Mouse (Mus musculus) stomach, embryonic 15.5 days (tissue): ENCODE results near the gene Dzip1. TPM values are rescaled to one million over a fixed set of nuclear protein-coding genes. Genes with fewer than 3 reads are reported as not detected.
A peak's percentile ranks its signal among the peaks of the same experiment; 100 is the strongest.

Experiments used
- ATAC-seq: fragments of 200-750 bp; cut with Nextera tagmentation; 2 replicates; pipeline ENCODE4 v1.8.0; 2017; ENCODE audit warnings: low read depth, moderate number of reproducible peaks, moderate TSS enrichment; ENCODE audit not compliant: insufficient read depth, low FRiP score
- H3K27ac ChIP-seq: fragments of 300-500 bp; sonication (generic); 2 replicates; pipeline ENCODE4 v1.5.1; 2015; ENCODE audit warnings: mild to moderate bottlenecking, inconsistent platforms
- H3K27me3 ChIP-seq: fragments of 300-500 bp; sonication (generic); replicated peaks from 2 replicates; pipeline ENCODE4 v1.6.1; 2015; ENCODE audit warnings: inconsistent platforms
- H3K36me3 ChIP-seq: fragments of 300-500 bp; sonication (generic); 2 replicates; pipeline ENCODE4 v1.6.1; 2015; ENCODE audit warnings: inconsistent platforms
- H3K4me1 ChIP-seq: fragments of 300-500 bp; sonication (generic); 2 replicates; pipeline ENCODE4 v1.6.1; 2015; ENCODE audit warnings: inconsistent platforms
- H3K4me2 ChIP-seq: fragments of 300-500 bp; sonication (generic); 2 replicates; pipeline ENCODE4 v1.6.1; 2015; ENCODE audit warnings: mild to moderate bottlenecking, inconsistent platforms
- H3K4me3 ChIP-seq: fragments of 300-500 bp; sonication (generic); replicated peaks from 2 replicates; pipeline ENCODE4 v1.5.1; 2015; ENCODE audit warnings: inconsistent platforms
- H3K9ac ChIP-seq: fragments of 300-500 bp; sonication (generic); 2 replicates; pipeline ENCODE4 v1.6.1; 2015; ENCODE audit warnings: inconsistent platforms
- H3K9me3 ChIP-seq: fragments of 300-500 bp; sonication (generic); 2 replicates; pipeline ENCODE4 v1.6.1; 2016; ENCODE audit warnings: inconsistent platforms
- WGBS: fragments of 180-500 bp; shearing (Covaris S2); methylation state at CpG from one replicate; pipeline ENCODE4 v1.1.7; 2015; 5-methylcytosine and 5-hydroxymethylcytosine counted together
- polyA plus RNA-seq: library from polyadenylated mRNA; unstranded; fragments of >200 nt; fragmentation: Nextera tagmentation; extraction: Ambion mirVana; gene quantifications from 2 replicates; pipeline ENCODE4 v1.2.1, GENCODE M21; 2015

The Dzip1 gene
- polyA plus RNA-seq, 1 experiment from 2014 or later: 13.5 TPM

DNA sequence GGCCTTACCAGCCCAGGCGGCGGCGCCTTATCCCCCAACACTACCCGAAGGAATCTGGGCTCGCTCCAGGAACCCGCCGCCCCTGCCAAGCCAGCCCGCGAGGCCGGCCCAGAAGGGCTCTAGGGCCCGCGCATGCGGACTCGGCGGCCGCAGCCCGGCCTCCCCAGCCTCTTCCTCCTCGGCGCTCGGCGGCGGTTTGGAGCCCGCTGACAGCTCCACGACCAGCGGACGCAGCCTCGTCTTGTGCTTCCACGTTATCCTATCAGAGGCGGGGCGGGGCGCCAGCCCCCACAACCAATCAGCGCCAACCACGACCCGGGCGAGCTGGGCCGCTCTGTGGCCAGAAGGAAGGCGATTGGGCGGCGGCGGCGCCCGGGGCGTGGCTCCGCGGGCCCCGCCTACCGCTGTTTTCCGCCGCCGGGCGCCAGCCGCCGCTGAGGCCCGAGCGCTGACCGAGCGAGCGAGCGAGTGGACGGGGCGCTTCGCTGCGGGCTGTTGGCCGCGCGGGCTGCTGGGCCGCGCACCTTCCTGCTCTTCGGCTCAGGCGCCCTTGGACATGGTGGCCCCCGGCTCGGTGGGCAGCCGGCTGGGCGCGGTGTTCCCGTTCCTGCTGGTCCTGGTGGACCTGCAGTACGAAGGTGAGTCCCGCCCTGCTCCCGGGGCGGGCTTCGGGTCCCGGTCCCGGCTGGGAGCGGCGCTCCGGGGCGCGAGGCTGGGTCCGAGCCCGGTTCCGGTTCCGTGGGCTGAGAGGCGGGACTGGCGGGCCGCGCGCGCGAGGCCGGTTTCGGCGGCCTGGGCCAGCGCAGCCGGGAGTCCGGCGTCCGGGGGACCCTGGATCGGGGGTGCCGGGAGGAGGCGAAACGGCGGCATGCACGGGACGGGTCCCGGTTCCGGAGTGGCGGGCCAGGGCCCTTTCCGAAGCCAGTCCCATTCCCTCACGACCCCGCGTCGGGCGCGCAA, 12.6 kb upstream of the Dzip1 start, which contains the start of gene Dnajc3:
Gene Dnajc3 (plus strand): TSS at position 444 of the 960 bp plus-strand sequence.
- Histone ChIP-seq H3K27ac (peak within 1 kb of the TSS; percentile 95), H3K9ac (peak within 1 kb of the TSS; percentile 100), H3K9me3 (no peaks in the 10 kb centered on the region), H3K4me1 (peaks cover 11% of the 10 kb centered on the region), H3K4me2 (peak within 1 kb of the TSS; percentile 63), H3K4me3 (peak within 1 kb of the TSS; percentile 100), H3K36me3 (no peaks in the 10 kb centered on the region), H3K27me3 (no peaks in the 10 kb centered on the region)
- under 1% methylated on average over 116 of the region's 124 CpGs for WGBS
- peak; percentile 100 for ATAC-seq

DNA sequence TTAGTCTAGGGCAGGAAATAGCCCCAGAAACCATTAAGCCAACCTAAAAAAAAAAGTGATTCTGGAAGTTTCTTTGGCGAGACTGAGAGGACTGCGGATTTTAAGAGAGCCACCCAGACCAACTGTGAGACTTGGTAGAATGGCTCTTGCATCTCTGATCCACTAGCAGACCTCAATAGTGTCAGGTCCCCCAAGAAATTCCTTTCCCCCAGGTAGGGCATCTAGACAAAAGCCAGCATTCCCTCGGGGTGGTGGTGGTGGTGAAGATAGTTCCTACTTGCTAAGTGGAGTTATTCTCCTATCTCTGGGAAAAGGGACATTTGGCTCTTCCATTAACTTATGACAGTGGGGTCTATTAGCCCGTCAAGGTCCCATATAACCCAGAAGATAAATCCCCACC, 11.7 kb upstream of the Dzip1 start:
- peak overlapping the region; percentile 91 for H3K27ac ChIP-seq
- peak overlapping the region; percentile 100 for H3K4me3 ChIP-seq
- no peaks in the 10 kb centered on the region for H3K36me3 ChIP-seq
- H3K4me2 ChIP-seq: peak overlapping the region; percentile 57
- WGBS: 37% methylated on average over 4 of the region's 4 CpGs
- H3K9me3 ChIP-seq: no peaks in the 10 kb centered on the region
- no peaks in the 10 kb centered on the region for H3K27me3 ChIP-seq
- peak overlapping the region; percentile 14; the same call in 1 of the 2 replicates for H3K9ac ChIP-seq
- ATAC-seq: no peak
- peaks cover 11% of the 10 kb centered on the region for H3K4me1 ChIP-seq

DNA sequence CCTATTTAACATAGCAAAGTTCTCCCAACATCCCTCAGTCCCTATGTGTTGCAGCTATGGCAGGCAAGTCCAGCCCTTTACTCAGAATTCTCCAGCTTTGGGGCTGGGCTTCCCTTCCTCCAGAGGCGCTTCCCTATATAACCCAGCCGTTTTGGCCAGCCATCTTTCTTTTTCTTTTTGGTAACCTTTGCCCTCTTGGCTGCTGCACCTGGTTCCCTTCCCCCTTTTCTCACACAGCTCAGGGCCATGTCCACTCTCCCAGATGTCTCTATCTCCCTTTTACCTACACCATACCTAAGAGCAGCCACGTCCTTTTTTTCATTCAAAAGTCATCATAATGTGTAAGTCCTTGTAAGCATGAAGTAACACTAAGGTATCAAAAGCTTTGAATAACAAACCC, 11.0 kb upstream of the Dzip1 start:
- H3K27ac ChIP-seq: peak overlapping the region; percentile 91; the same call in 1 of the 2 replicates
- peaks cover 11% of the 10 kb centered on the region for H3K4me1 ChIP-seq
- H3K4me2 ChIP-seq: no peak overlapping the region
- no peak overlapping the region for H3K9ac ChIP-seq
- no peaks in the 10 kb centered on the region for H3K9me3 ChIP-seq
- no peaks in the 10 kb centered on the region for H3K27me3 ChIP-seq
- H3K36me3 ChIP-seq: no peaks in the 10 kb centered on the region
- ATAC-seq: no peak
- WGBS: 60% methylated on average over 3 of the region's 3 CpGs
- no peak overlapping the region for H3K4me3 ChIP-seq

DNA sequence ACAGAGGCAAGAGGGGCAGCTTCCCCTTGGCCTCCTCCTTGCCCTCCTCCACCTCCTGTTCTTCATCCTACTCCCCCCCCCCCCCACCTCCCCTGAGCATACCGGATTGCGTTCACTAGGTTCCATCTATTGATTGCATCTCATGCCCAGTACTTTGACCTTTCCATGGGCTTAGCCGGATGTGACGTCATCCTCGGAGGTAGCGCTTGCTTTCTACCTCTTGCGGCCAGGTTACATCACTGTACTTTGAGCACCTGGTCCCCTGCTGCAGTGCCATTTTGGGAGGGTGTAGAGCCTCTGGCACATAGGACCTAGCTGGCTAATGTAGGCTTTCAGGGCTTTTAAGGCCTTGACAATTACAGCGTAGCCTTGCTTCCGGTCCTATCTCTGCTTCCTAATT, 9.4 kb upstream of the Dzip1 start:
- Histone ChIP-seq H3K4me1 (peaks cover 8% of the 10 kb centered on the region), H3K27ac (no peak overlapping the region), H3K4me3 (no peak overlapping the region), H3K27me3 (no peaks in the 10 kb centered on the region), H3K9ac (no peak overlapping the region), H3K36me3 (no peaks in the 10 kb centered on the region), H3K9me3 (no peaks in the 10 kb centered on the region), H3K4me2 (no peak overlapping the region)
- 75% methylated on average over 9 of the region's 9 CpGs for WGBS
- no peak for ATAC-seq

DNA sequence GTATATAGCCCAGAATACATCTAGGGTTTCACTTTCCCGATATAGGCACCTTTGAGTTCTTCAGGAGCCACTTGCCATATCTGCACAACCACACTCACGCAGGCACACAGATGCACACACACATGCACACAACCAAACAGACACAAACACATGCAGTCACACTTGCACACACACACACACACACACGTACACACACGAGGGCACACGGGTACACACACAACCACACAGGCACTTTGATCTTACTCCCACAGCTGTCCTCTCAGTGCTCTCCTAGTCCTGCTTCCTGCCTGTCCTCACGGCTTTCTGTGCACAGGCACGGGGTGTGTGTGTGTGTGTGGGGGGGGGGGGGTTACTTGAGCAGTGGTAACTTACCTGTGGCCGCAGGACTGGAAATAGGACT, 7.7 kb upstream of the Dzip1 start:
- Histone ChIP-seq H3K4me1 (peaks cover 3% of the 10 kb centered on the region; the same call in 1 of the 2 replicates), H3K27me3 (no peaks in the 10 kb centered on the region), H3K4me3 (no peak overlapping the region), H3K27ac (no peak overlapping the region), H3K4me2 (no peak overlapping the region), H3K9ac (no peak overlapping the region), H3K36me3 (no peaks in the 10 kb centered on the region), H3K9me3 (no peaks in the 10 kb centered on the region)
- 60% methylated on average over 8 of the region's 8 CpGs for WGBS
- ATAC-seq: no peak

DNA sequence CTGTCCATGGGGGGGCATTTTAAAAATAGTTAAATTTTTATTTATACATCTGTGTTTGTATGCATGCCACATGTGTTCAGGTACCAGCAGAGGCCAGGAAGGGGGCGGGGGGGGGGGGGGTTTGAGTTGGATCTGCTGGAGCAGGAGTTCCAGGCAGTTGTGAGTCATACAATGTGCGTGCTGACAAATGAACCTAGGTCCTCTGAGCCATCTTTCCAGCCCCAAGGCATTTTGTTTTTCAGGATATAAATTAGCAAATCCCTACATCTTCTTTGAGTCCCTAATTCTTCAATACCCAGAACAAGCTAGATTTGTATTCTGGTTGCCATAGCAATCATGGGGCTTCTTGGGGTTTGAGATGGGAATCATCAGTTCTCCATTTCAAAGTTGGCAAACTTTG, 5.9 kb upstream of the Dzip1 start:
- Histone ChIP-seq H3K36me3 (no peaks in the 10 kb centered on the region), H3K4me2 (no peak overlapping the region), H3K4me1 (no peaks in the 10 kb centered on the region), H3K9me3 (no peaks in the 10 kb centered on the region), H3K27ac (no peak overlapping the region), H3K9ac (no peak overlapping the region), H3K27me3 (no peaks in the 10 kb centered on the region), H3K4me3 (no peak overlapping the region)
- 78% methylated on average over 2 of the region's 2 CpGs for WGBS
- no peak for ATAC-seq

DNA sequence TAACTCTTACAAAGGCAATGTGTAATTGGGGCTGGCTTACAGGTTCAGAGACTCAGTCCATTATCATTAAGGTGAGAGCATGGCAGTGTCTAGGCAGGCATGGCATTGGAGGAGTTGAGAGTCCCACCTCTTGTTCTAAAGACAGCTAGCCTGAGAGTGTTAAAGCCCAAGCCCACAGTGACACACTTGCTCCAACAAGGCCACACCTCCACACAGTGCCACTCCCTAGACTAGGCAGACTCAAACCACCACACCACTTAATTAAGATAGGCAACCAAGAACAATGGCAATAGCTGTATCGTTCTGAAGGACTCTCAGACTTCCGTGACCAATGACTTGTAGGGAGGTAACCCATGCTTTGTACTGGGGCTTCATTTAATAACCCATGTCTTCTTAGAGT, 5.5 kb upstream of the Dzip1 start:
- no peaks in the 10 kb centered on the region for H3K4me1 ChIP-seq
- H3K9ac ChIP-seq: no peak overlapping the region
- H3K36me3 ChIP-seq: no peaks in the 10 kb centered on the region
- WGBS: 77% methylated on average over 2 of the region's 2 CpGs
- H3K27ac ChIP-seq: no peak overlapping the region
- ATAC-seq: no peak
- no peaks in the 10 kb centered on the region for H3K27me3 ChIP-seq
- no peaks in the 10 kb centered on the region for H3K9me3 ChIP-seq
- no peak overlapping the region for H3K4me2 ChIP-seq
- H3K4me3 ChIP-seq: no peak overlapping the region

DNA sequence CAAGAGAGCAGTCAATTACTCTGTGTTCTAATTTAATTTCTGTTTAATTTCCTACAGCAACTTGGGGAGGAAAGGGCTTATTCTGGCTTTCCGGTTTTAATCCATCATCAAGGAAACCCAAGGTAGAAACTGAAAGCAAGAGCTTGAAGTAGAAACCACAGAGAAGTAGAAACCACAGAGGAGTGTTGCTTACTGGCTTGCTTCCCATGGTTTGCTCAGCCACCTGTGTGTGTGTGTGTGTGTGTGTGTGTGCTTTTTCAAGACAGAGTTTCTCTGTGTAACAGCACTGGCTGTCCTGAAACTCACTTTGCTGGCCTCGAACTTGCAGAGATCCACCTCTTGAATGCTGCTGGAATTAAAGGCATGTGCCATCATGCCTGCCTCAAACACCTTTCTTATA, 4.5 kb upstream of the Dzip1 start:
- H3K4me2 ChIP-seq: no peak overlapping the region
- H3K9me3 ChIP-seq: no peaks in the 10 kb centered on the region
- no peaks in the 10 kb centered on the region for H3K27me3 ChIP-seq
- WGBS: 78% methylated on average over 2 of the region's 2 CpGs
- no peaks in the 10 kb centered on the region for H3K36me3 ChIP-seq
- H3K4me1 ChIP-seq: no peaks in the 10 kb centered on the region
- no peak overlapping the region for H3K4me3 ChIP-seq
- H3K9ac ChIP-seq: no peak overlapping the region
- no peak overlapping the region for H3K27ac ChIP-seq
- no peak for ATAC-seq

DNA sequence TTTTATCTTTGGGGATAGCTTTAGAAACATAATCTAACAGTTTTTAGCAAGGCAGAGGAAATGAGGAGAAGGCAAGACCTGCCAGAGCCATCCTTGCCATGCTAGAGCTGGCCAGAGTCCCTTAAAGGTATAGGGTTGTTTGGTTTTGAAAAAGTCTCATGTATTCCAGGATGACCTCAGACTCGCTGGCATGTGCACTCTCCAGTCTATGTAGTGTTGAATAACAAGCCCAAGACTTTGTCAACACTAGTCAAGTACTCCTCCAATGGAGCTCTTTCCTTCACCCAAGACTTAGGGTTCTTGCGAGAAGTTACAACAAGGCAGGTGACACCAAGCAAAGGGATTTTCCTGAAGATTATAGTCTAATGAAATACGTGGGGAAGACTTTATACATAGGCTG, 3.3 kb upstream of the Dzip1 start:
- Histone ChIP-seq H3K4me3 (no peak overlapping the region), H3K4me1 (no peaks in the 10 kb centered on the region), H3K36me3 (no peaks in the 10 kb centered on the region), H3K27me3 (peaks cover 3% of the 10 kb centered on the region; the same call in 1 of the 2 replicates), H3K4me2 (no peak overlapping the region), H3K9me3 (no peaks in the 10 kb centered on the region), H3K27ac (no peak overlapping the region), H3K9ac (no peak overlapping the region)
- WGBS: 87% methylated on average over 3 of the region's 3 CpGs
- no peak for ATAC-seq

DNA sequence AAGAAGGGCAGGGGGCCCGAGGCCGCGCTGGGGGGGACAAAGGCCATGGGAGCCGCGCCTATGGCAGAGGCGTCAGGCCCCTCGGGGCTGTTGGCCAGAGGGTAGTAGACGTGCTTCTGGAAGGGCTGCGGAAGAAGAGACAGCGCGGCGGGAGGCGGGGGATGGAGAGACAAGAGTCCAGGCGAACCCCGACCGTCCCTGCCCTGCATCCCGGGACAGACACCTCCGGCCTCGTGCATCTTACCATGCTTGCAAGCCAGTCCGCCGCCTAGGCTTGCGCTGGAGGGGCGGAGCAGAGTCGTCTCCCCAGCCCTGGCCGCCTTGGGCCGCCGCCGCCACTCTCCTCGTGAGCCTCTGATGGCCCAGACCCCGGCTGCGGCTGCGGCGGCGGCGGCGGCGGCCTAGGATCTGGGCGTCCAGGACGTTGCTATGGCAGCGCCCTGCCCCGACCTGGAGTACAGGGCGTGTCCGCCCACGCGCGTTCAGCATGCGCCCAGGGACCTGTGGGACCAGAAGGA, 2.5 kb downstream of the Dzip1 start:
- ATAC-seq: peak; percentile 29; the same call in 1 of the 2 replicates
- Histone ChIP-seq H3K9me3 (no peaks in the 10 kb centered on the region), H3K4me3 (peak overlapping the region; percentile 34), H3K9ac (0 out of 2 replicates have a peak overlapping the region, but pooled peaks have one; percentile 1), H3K27me3 (peaks cover 6% of the 10 kb centered on the region; the same call in 1 of the 2 replicates), H3K4me1 (peaks cover 19% of the 10 kb centered on the region), H3K36me3 (0 out of 2 replicates have a peak, but pooled peaks cover 2% of the 10 kb centered on the region), H3K27ac (no peak overlapping the region), H3K4me2 (peak overlapping the region; percentile 88)
- WGBS: 5% methylated on average over 45 of the region's 47 CpGs

DNA sequence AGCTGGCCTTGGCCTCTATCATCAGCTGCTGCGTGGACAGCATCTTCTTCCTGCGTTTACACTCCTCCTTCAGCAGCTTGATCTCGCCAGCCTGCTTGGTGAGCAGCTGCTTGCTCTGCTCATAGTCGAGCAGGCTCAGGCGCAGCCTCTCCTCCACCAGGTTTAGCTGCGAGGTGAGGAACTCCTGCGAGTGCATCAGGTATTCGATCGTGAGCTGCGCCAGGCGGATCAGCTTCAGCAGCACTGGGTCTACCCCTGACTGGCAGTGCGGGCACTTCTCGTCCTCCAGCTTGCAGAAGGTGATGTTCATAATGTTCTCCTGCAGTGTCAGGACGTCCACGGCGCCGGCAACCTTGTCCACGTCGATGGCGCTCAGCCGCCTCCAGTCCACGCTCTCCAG, 3.0 kb downstream of the Dzip1 start:
- WGBS: 32% methylated on average over 22 of the region's 22 CpGs
- Histone ChIP-seq H3K4me2 (peak overlapping the region; percentile 88), H3K27ac (no peak overlapping the region), H3K4me3 (peak overlapping the region; percentile 34), H3K9ac (0 out of 2 replicates have a peak overlapping the region, but pooled peaks have one; percentile 1), H3K9me3 (no peaks in the 10 kb centered on the region), H3K27me3 (peaks cover 6% of the 10 kb centered on the region; the same call in 1 of the 2 replicates), H3K4me1 (peaks cover 19% of the 10 kb centered on the region), H3K36me3 (0 out of 2 replicates have a peak, but pooled peaks cover 2% of the 10 kb centered on the region)
- ATAC-seq: no peak

DNA sequence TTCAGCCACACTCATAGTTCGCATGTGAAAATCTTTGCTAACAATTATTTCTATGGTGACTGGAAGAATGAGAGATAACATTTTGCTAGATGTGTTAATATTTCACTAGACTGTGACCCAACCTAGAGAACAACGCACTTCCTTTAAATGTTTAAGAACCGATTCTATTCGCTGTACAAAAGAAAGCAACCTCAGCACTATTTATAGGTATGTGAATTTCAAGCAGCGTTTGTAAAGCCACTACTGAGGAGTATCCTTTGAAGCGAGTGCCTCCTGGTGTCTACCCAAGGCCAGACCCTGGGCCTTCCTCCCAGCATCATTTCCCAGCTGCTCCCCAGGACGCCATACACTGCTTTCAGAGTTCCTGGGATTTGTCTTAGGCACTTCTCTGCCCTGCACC, 4.6 kb downstream of the Dzip1 start:
- no peak overlapping the region for H3K9ac ChIP-seq
- H3K27ac ChIP-seq: no peak overlapping the region
- H3K27me3 ChIP-seq: peaks cover 6% of the 10 kb centered on the region; the same call in 1 of the 2 replicates
- H3K4me3 ChIP-seq: no peak overlapping the region
- no peak overlapping the region for H3K4me2 ChIP-seq
- peaks cover 19% of the 10 kb centered on the region for H3K4me1 ChIP-seq
- ATAC-seq: 0 out of 2 replicates have a peak, but pooled peaks have one; percentile 3
- 49% methylated on average over 7 of the region's 7 CpGs for WGBS
- no peaks in the 10 kb centered on the region for H3K9me3 ChIP-seq
- 0 out of 2 replicates have a peak, but pooled peaks cover 2% of the 10 kb centered on the region for H3K36me3 ChIP-seq
